Mouse (Mus musculus) midbrain, embryonic 11.5 days (tissue): ENCODE results near the gene Cd163. TPM values are rescaled to one million over a fixed set of nuclear protein-coding genes. Genes with fewer than 3 reads are reported as not detected.

Experiments used
- ATAC-seq: fragments of 200-750 bp; cut with Nextera tagmentation; 2 replicates; pipeline ENCODE4 v1.8.0; 2017; ENCODE audit warnings: moderate TSS enrichment, moderate library complexity; ENCODE audit not compliant: low FRiP score
- DNase-seq: peaks from one replicate; pipeline ENCODE4 v3.0.0; 2015; ENCODE audit warnings: low spot score; ENCODE audit errors: missing footprints
- H3K27ac ChIP-seq: fragments of 300-500 bp; sonication (generic); 2 replicates; pipeline ENCODE4 v1.5.1; 2014; ENCODE audit warnings: low read depth, low read length
- H3K27me3 ChIP-seq: fragments of 300-500 bp; sonication (generic); 2 replicates; pipeline ENCODE4 v1.6.1; 2014; ENCODE audit warnings: mild to moderate bottlenecking, low read length, moderate library complexity, mixed read lengths; ENCODE audit not compliant: control insufficient read depth, insufficient read depth
- H3K36me3 ChIP-seq: fragments of 300-500 bp; sonication (generic); 2 replicates; pipeline ENCODE4 v1.6.1; 2014; ENCODE audit warnings: mild to moderate bottlenecking, low read length, moderate library complexity, mixed read lengths; ENCODE audit not compliant: control insufficient read depth, insufficient read depth
- H3K4me1 ChIP-seq: fragments of 300-500 bp; sonication (generic); 2 replicates; pipeline ENCODE4 v1.6.1; 2014; ENCODE audit warnings: low read length; ENCODE audit not compliant: control insufficient read depth, insufficient read depth
- H3K4me2 ChIP-seq: fragments of 300-500 bp; sonication (generic); 2 replicates; pipeline ENCODE4 v1.6.1; 2014; ENCODE audit warnings: mild to moderate bottlenecking, moderate library complexity
- H3K4me3 ChIP-seq: fragments of 300-500 bp; sonication (generic); 2 replicates; pipeline ENCODE4 v1.5.1; 2014; ENCODE audit warnings: low read depth, low read length
- H3K9ac ChIP-seq: fragments of 300-500 bp; sonication (generic); 2 replicates; pipeline ENCODE4 v1.6.1; 2014; ENCODE audit warnings: low read length
- H3K9me3 ChIP-seq: fragments of 300-500 bp; sonication (generic); 2 replicates; pipeline ENCODE4 v1.6.1; 2016; ENCODE audit warnings: low read length; ENCODE audit not compliant: control insufficient read depth
- WGBS: fragments of 180-500 bp; shearing (Covaris S2); extraction: QIAGEN DNeasy Blood & Tissue Kit; methylation state at CpG from one replicate; pipeline ENCODE4 v1.1.7; 2014; 5-methylcytosine and 5-hydroxymethylcytosine counted together
- polyA plus RNA-seq: library from polyadenylated mRNA; unstranded; fragments of >200 nt; fragmentation: Nextera tagmentation; extraction: Ambion mirVana; gene quantifications from 2 replicates; pipeline ENCODE4 v1.2.1, GENCODE M21; 2014

Gene Cd163
- polyA plus RNA-seq, 1 experiment from 2014 or later: 0.03 TPM

DNA sequence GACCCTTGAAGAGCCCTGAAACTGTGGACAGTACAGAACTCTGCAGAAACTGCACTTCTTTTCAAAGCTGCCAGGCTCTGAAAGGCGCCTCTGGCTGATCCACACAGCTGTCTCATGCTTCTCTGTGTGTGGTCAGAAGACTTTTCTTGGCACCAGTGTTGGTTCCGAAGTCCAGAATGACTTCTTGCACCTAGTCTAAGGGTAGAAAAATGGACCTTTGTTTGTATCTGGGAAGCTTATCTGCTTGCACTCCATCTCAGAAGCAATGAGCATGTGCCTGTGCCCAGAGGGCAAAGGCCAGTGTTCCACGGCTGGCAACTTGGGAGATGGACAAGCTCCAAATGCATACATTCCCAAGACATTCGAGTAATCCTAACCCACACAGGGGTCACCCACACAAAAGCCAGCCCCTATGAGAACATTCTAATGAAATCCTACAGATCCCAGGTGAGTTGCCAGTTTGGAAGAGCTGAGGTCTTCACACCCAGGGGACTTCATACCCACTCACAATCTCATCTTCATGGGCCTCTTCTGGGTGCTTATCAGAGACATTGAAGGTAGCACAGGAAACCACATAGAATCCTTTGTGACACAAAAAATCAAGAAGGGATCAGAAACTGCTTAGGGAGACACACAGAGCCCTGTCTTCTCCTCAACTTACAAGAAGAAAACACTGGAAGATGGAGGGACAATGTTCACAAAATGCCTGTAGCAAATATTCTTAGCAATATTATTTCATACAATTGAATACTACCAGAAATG is 73.2 kb downstream of the Cd163 start:
- H3K9me3 ChIP-seq: no peaks in the 10 kb centered on the region
- WGBS: 87% methylated on average over 4 of the region's 4 CpGs
- H3K27ac ChIP-seq: no peak overlapping the region
- H3K36me3 ChIP-seq: no peaks in the 10 kb centered on the region
- DNase-seq (no peak), ATAC-seq (no peak)
- H3K27me3 ChIP-seq: no peaks in the 10 kb centered on the region
- H3K4me2 ChIP-seq: no peak overlapping the region
- H3K9ac ChIP-seq: no peak overlapping the region
- H3K4me3 ChIP-seq: no peak overlapping the region
- no peaks in the 10 kb centered on the region for H3K4me1 ChIP-seq

DNA sequence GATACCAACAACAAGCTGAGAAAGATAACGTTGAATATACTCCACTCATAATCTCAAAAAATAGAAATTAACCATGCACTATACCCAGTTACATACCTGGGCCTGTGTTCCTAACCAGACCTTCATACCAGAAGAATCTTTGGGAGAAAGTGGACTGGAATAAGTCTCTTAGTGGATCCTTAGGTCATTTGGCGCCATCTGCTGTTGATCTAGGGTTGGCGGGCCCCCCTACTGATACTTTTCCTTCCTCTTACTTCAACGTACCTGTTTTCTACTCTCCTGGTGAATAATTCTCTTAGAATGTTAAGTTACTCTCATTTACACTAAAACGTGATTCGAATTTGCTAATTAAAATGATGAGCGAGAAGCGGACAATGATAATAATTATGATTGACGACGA is 74.9 kb downstream of the Cd163 start:
- no peak overlapping the region for H3K4me2 ChIP-seq
- H3K27me3 ChIP-seq: no peaks in the 10 kb centered on the region
- no peak overlapping the region for H3K4me3 ChIP-seq
- no peak overlapping the region for H3K27ac ChIP-seq
- WGBS: 32% methylated on average over 10 of the region's 10 CpGs
- no peaks in the 10 kb centered on the region for H3K4me1 ChIP-seq
- H3K36me3 ChIP-seq: no peaks in the 10 kb centered on the region
- ATAC-seq (0 out of 2 replicates have a peak, but pooled peaks have one; percentile 22), DNase-seq (no peak)
- H3K9ac ChIP-seq: no peak overlapping the region
- no peaks in the 10 kb centered on the region for H3K9me3 ChIP-seq

Other genes starting within 250 kb of the Cd163 start
- not detected in 2 replicates for gene Vmn2r27, start 72.8 kb upstream of the Cd163 start, polyA plus RNA-seq
- 36.4 and 39.6 TPM in 2 replicates for gene Pex5, start 110.4 kb downstream of the Cd163 start, polyA plus RNA-seq
- gene Clstn3, start 160.1 kb downstream of the Cd163 start, polyA plus RNA-seq: 10.3 and 10.5 TPM in 2 replicates
- gene C1rl, start 188.5 kb downstream of the Cd163 start, polyA plus RNA-seq: 0.23 and 0.28 TPM in 2 replicates
- gene C1ra, start 207.7 kb downstream of the Cd163 start, polyA plus RNA-seq: 0.14 TPM in 1 of 2 replicates, not detected in the other
- 0.25 and 0.44 TPM in 2 replicates for gene C1s1, start 237.7 kb downstream of the Cd163 start, polyA plus RNA-seq